Mouse (Mus musculus) spleen, adult 2 months (tissue): Measurements from ENCODE around the gene Efna5.

ENCODE experiments used
- CTCF ChIP-seq: fragments of 200-500 bp; IDR thresholded peaks from 2 replicates; pipeline ENCODE4 v1.5.1; 2011; ENCODE audit warnings: mild to moderate bottlenecking, inconsistent platforms; ENCODE audit not compliant: insufficient read depth, insufficient read length, insufficient replicate concordance; ENCODE audit errors: extremely low read depth
- POLR2A ChIP-seq: fragments of 200-500 bp; IDR thresholded peaks from 2 replicates; pipeline ENCODE4 v1.6.1; 2011; ENCODE audit warnings: low read depth, low read length, inconsistent platforms

DNA sequence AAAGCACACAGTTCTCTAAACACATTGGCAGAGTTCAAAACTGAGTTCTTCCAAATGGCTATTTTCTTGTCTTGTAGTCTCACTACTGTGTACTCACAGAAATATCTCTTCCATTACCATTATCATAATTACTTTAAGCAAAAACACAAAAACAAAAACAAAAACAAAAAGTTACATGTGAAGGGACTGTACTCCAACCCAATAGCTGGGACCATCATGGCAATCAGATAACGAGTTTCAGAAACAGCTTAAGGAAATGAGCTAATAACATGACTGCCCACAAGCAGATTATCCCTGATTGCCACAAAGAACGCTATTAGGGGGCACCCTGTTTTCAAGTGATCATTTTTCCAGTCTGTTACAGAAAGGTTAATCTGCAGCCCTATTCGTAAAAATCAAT is 93.3 kb downstream of the Efna5 start:
- TF ChIP-seq POLR2A (no peak), CTCF (no peak)
